Mouse (Mus musculus): ENCODE results near the gene Zfp784.

DNA sequence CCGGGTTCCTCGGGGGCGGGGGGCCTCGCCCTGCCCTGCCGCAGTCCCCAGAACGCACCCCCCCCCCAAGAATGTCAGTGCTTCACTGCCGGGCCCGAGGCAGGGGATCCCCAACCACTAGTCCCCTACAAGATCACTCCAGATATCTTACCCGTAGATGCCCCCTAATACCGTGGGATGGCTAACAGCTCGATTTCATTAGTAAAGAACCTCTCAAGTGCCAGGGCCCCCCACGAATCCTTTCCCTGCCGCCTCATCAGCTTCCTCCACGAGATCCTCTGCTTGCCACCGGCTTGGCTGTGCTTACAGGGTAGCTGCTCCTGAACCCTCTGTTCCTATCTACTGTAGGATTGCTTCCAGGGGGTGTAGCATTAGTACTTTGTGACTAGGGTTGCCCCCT is 17.6 kb downstream of the Zfp784 start:
- no peak for TF ChIP-seq POLR2A (IDR thresholded peaks at IDR 0.05; ENCODE audit: control insufficient read depth, extremely low read depth, insufficient read depth, low read length, poor library complexity)
- no peak for TF ChIP-seq CTCF (IDR thresholded peaks at IDR 0.05; ENCODE audit: borderline replicate concordance, control insufficient read depth, extremely low read depth, insufficient read depth, low read length, poor library complexity)

Measured in thymus, adult 2 months (tissue).